Mouse (Mus musculus): ENCODE measurements around the gene Slc17a2. TPM values are rescaled to one million over a fixed set of nuclear protein-coding genes. Genes with fewer than 3 reads are reported as not detected.
A peak's percentile ranks its signal among the peaks of the same experiment; 100 is the strongest.
"Not testable (repeated sequence)": the region's sequence is repeated elsewhere in the genome, so short reads cannot be mapped to it uniquely, and the experiment has no call there.

The Slc17a2 gene
- polyA plus RNA-seq, 1 experiment from 2014 or later = not detected

GRCm38 (mm10) chr13:23763586-23764323 lies 43.0 kb upstream of the Slc17a2 start, which contains the start of gene Hist1h1a:
TSS of gene Hist1h1a (plus strand) at chr13:23763666.
- 4% methylated on average over 34 of the region's 34 CpGs for WGBS
- H3K9ac ChIP-seq = peak within 1 kb of the TSS; percentile 75
- H3K36me3 ChIP-seq = no peaks in the 10 kb centered on the region
- H3K9me3 ChIP-seq (replicated peaks) = no peaks in the 10 kb centered on the region
- no peaks in the 10 kb centered on the region for H3K27me3 ChIP-seq
- peak within 1 kb of the TSS; percentile 68 for H3K4me3 ChIP-seq
- H3K4me2 ChIP-seq = peak within 1 kb of the TSS; percentile 92
- ATAC-seq (replicated peaks; ENCODE audit: insufficient number of reproducible peaks, insufficient read depth, low FRiP score, low read depth) = peak; percentile 67
- H3K4me1 ChIP-seq (replicated peaks) = peaks cover 29% of the 10 kb centered on the region
- H3K27ac ChIP-seq = peak within 1 kb of the TSS; percentile 95

DNA sequence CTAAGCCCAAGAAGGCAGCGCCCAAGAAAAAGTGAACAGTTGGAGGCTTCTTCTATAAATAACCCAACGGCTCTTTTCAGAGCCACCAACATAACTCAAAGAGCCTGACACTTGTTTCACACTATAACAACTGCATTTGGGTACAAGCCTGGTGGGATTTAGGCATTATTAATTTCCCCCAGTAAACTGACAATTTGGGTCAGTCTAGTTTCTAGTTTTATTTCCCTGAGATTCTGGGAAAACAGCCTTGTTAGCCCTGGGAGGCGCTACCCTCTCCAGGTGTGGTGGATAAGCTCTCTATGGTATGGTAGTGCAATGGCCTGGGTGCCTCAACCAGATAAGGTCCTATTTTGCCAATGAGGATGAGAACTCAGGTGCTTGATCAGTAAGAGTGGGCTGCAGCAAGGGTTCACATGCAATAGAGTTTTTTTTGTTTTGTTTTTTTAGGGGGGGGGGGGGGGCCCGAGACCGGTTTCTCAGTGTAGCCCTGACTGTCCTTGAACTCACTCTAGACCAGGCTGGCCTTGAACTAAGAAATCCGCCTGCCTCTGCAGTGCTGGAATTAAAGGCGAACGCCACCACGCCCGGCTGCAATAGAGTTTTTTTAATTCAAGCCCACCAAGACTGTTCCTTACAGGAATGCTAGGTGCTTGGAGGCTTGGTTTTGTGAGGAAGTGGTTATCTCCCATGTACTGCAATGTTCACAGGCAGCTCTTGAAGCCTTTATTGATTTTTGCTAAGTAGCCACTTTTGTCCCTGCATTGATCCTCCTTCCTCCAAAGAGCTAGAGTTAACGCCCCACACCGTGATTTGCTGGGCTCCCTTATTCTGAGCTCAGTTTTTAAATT lies 42.2 kb upstream of the Slc17a2 start:
- H3K27ac ChIP-seq = peak overlapping the region; percentile 95
- no peaks in the 10 kb centered on the region for H3K36me3 ChIP-seq
- WGBS = 43% methylated on average over 12 of the region's 12 CpGs
- no peaks in the 10 kb centered on the region for H3K27me3 ChIP-seq
- no peaks in the 10 kb centered on the region for H3K9me3 ChIP-seq (replicated peaks)
- no peak for ATAC-seq (replicated peaks; ENCODE audit: insufficient number of reproducible peaks, insufficient read depth, low FRiP score, low read depth)
- H3K4me1 ChIP-seq (replicated peaks) = peaks cover 31% of the 10 kb centered on the region
- H3K9ac ChIP-seq = peak overlapping the region; percentile 75
- peak overlapping the region; percentile 68 for H3K4me3 ChIP-seq
- peak overlapping the region; percentile 92 for H3K4me2 ChIP-seq

DNA sequence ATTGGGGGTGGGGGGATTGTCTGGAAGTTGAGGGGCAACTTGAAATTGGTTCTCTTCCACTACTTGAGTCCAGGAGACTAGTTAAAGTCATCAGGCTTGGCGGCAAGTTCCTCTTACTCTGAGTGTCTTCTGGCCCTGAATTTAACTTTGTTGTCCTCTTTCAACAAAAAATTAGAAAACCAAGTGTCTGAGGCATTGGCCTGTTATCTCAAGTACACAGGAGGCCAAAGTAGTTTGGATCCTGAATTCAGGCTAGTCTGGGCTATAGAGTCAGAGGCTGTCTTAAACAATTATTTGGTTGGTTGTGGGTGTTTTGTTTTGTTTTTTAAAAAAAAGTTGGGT lies 41.6 kb upstream of the Slc17a2 start:
- no peak overlapping the region for H3K27ac ChIP-seq
- H3K27me3 ChIP-seq = no peaks in the 10 kb centered on the region
- peaks cover 27% of the 10 kb centered on the region for H3K4me1 ChIP-seq (replicated peaks)
- H3K4me3 ChIP-seq = no peak overlapping the region
- H3K4me2 ChIP-seq = no peak overlapping the region
- H3K9me3 ChIP-seq (replicated peaks) = no peaks in the 10 kb centered on the region
- no peak for ATAC-seq (replicated peaks; ENCODE audit: insufficient number of reproducible peaks, insufficient read depth, low FRiP score, low read depth)
- no peaks in the 10 kb centered on the region for H3K36me3 ChIP-seq
- no peak overlapping the region for H3K9ac ChIP-seq
- 81% methylated on average over 1 of the region's 1 CpGs for WGBS

DNA sequence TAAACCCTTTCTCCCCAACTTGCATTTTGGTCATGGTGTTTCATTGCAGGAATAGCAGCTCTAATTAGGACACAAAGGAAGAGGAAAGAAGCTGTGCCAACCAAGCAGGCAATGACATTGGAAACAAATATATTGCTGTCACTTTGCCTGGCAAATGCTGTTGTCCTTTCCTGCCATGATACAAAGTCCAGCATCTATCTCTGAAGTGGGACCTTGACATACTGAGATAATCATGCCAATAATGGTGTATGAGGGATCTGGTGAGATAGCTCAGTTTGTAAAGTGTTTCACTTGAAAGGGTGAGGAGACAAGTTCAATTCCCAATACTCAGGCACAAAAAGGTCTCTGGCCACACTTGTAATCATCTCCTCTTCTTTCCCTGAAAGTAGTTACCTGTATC lies 40.0 kb upstream of the Slc17a2 start:
- H3K9ac ChIP-seq = no peak overlapping the region
- no peak for ATAC-seq (replicated peaks; ENCODE audit: insufficient number of reproducible peaks, insufficient read depth, low FRiP score, low read depth)
- H3K4me3 ChIP-seq = no peak overlapping the region
- no peaks in the 10 kb centered on the region for H3K27me3 ChIP-seq
- no peaks in the 10 kb centered on the region for H3K36me3 ChIP-seq
- no peaks in the 10 kb centered on the region for H3K9me3 ChIP-seq (replicated peaks)
- peaks cover 19% of the 10 kb centered on the region for H3K4me1 ChIP-seq (replicated peaks)
- H3K4me2 ChIP-seq = no peak overlapping the region
- H3K27ac ChIP-seq = no peak overlapping the region

GRCm38 (mm10) chr13:23768834-23769397 lies 37.9 kb upstream of the Slc17a2 start:
- WGBS = 39% methylated on average over 5 of the region's 5 CpGs
- no peaks in the 10 kb centered on the region for H3K36me3 ChIP-seq
- ATAC-seq (replicated peaks; ENCODE audit: insufficient number of reproducible peaks, insufficient read depth, low FRiP score, low read depth) = no peak
- no peak overlapping the region for H3K27ac ChIP-seq
- no peaks in the 10 kb centered on the region for H3K9me3 ChIP-seq (replicated peaks)
- no peak overlapping the region for H3K4me2 ChIP-seq
- H3K4me1 ChIP-seq (replicated peaks) = peaks cover 14% of the 10 kb centered on the region
- H3K4me3 ChIP-seq = no peak overlapping the region
- H3K9ac ChIP-seq = no peak overlapping the region
- no peaks in the 10 kb centered on the region for H3K27me3 ChIP-seq

- 87% methylated on average over 2 of the region's 2 CpGs for WGBS
- not testable (repeated sequence) for H3K9me3 ChIP-seq (replicated peaks); ATAC-seq (replicated peaks; ENCODE audit: insufficient number of reproducible peaks, insufficient read depth, low FRiP score, low read depth)
These were observed 37.2 kb upstream of the Slc17a2 start, which contains the start of gene Trim38 for GRCm38 (mm10) chr13:23769613-23770012. TSS of gene Trim38 (plus strand) at chr13:23769913.

DNA sequence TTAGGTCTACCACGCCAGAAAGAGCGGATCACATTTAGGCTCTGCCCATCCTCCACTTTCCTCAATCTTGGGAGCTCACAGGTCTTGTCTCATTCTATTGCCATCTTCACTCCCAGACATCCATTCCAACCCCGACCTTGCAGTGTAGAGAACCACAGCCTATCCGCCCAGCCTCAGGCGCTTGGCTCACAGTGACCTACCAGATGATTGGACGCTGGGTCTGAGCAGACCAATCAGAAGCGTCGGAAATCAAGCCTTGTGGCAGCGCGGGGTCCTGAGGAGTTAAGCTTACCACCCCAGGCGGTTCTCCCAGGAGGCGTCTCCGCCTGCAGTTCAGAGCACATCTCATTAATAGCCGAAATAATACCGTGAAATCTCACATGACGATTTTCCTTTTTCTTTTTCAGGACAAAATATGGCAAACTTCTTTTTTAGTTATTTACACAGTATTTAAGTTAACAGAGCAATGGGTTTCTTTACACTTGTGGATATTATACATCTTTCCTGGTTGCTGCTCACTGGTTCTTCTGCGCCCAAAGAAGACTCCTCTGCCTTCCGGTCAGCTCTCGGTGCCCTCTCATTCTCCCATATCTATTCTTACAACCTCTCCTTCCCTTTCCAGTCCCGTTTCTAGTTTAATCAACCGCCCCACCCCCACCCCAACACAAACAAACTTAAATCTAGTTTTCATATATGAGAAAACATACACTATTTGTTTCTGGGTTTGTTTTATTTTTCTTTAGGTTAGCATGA lies 34.1 kb upstream of the Slc17a2 start:
- Histone ChIP-seq H3K27me3 (no peaks in the 10 kb centered on the region), H3K4me2 (peak overlapping the region; percentile 57), H3K9ac (no peak overlapping the region), H3K4me3 (peak overlapping the region; percentile 24), H3K27ac (no peak overlapping the region), H3K4me1 (replicated peaks) (peaks cover 8% of the 10 kb centered on the region; the same call in 1 of the 2 replicates), H3K36me3 (no peaks in the 10 kb centered on the region), H3K9me3 (replicated peaks) (no peaks in the 10 kb centered on the region)
- ATAC-seq (replicated peaks; ENCODE audit: insufficient number of reproducible peaks, insufficient read depth, low FRiP score, low read depth) = peak; percentile 88
- WGBS = 17% methylated on average over 21 of the region's 21 CpGs

More at GRCm38 (mm10) chr13:23769613-23770012, 37.2 kb upstream of the Slc17a2 start, which contains the start of gene Trim38:
- H3K36me3 ChIP-seq; H3K27ac ChIP-seq; H3K9ac ChIP-seq; H3K4me1 ChIP-seq (replicated peaks); H3K4me3 ChIP-seq; H3K4me2 ChIP-seq; H3K27me3 ChIP-seq: not testable (repeated sequence)

DNA sequence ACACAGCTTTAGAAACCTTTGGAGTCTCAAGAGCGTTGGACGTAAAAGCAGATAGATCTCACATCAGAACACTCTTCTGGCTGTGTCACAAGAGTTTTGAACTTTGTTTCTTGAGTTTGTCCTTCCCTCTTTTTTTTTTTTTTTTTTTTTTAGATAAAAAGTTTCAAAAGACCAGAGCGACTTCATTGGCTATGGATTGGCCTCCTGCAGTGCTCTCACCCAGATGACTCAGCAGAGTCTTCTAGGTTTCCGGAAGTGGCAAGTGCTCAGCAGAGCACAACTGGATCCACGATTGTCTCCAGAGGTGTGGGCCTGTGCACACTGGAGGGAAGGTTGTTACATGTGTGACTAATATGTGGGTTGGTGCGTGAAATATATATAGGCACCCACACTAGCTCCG lies 28.5 kb upstream of the Slc17a2 start:
- H3K36me3 ChIP-seq = no peaks in the 10 kb centered on the region
- ATAC-seq (replicated peaks; ENCODE audit: insufficient number of reproducible peaks, insufficient read depth, low FRiP score, low read depth) = no peak
- no peak overlapping the region for H3K4me2 ChIP-seq
- 91% methylated on average over 7 of the region's 7 CpGs for WGBS
- H3K9ac ChIP-seq = no peak overlapping the region
- no peak overlapping the region for H3K4me3 ChIP-seq
- no peaks in the 10 kb centered on the region for H3K9me3 ChIP-seq (replicated peaks)
- H3K4me1 ChIP-seq (replicated peaks) = no peaks in the 10 kb centered on the region
- no peaks in the 10 kb centered on the region for H3K27me3 ChIP-seq
- no peak overlapping the region for H3K27ac ChIP-seq

GRCm38 (mm10) chr13:23779025-23779424 lies 27.8 kb upstream of the Slc17a2 start:
- Histone ChIP-seq H3K4me1 (replicated peaks) (no peaks in the 10 kb centered on the region), H3K4me2 (no peak overlapping the region), H3K27me3 (no peaks in the 10 kb centered on the region), H3K27ac (no peak overlapping the region), H3K9ac (no peak overlapping the region), H3K4me3 (no peak overlapping the region), H3K36me3 (no peaks in the 10 kb centered on the region), H3K9me3 (replicated peaks) (no peaks in the 10 kb centered on the region)
- ATAC-seq (replicated peaks; ENCODE audit: insufficient number of reproducible peaks, insufficient read depth, low FRiP score, low read depth) = no peak
- WGBS = 57% methylated on average over 4 of the region's 4 CpGs

- 46% methylated on average over 2 of the region's 2 CpGs for WGBS
- Histone ChIP-seq H3K36me3 (no peaks in the 10 kb centered on the region), H3K4me1 (replicated peaks) (no peaks in the 10 kb centered on the region), H3K9me3 (replicated peaks) (no peaks in the 10 kb centered on the region), H3K9ac (no peak overlapping the region), H3K4me2 (no peak overlapping the region), H3K27me3 (no peaks in the 10 kb centered on the region), H3K27ac (no peak overlapping the region), H3K4me3 (no peak overlapping the region)
- ATAC-seq (replicated peaks; ENCODE audit: insufficient number of reproducible peaks, insufficient read depth, low FRiP score, low read depth) = no peak
These were observed 14.3 kb upstream of the Slc17a2 start for GRCm38 (mm10) chr13:23792520-23792919.

GRCm38 (mm10) chr13:23799405-23799804 lies 7.4 kb upstream of the Slc17a2 start:
- no peak overlapping the region for H3K4me3 ChIP-seq
- WGBS = 76% methylated on average over 5 of the region's 5 CpGs
- H3K4me2 ChIP-seq = no peak overlapping the region
- H3K27ac ChIP-seq = no peak overlapping the region
- H3K4me1 ChIP-seq (replicated peaks) = no peaks in the 10 kb centered on the region
- no peaks in the 10 kb centered on the region for H3K9me3 ChIP-seq (replicated peaks)
- no peak overlapping the region for H3K9ac ChIP-seq
- no peak for ATAC-seq (replicated peaks; ENCODE audit: insufficient number of reproducible peaks, insufficient read depth, low FRiP score, low read depth)
- H3K27me3 ChIP-seq = no peaks in the 10 kb centered on the region
- no peaks in the 10 kb centered on the region for H3K36me3 ChIP-seq
